Mouse (Mus musculus): Measurements from ENCODE around the gene Fbln1. TPM values are rescaled to one million over a fixed set of nuclear protein-coding genes. Genes with fewer than 3 reads are reported as not detected.

Gene Fbln1
- polyA plus RNA-seq, 1 experiment: 48.1 TPM

GRCm38 (mm10) chr15:85267891-85268290, 62.1 kb downstream of the Fbln1 start:
- H3K27ac ChIP-seq (ENCODE audit: insufficient read depth, low read length): no peak overlapping the region
- no peaks in the 10 kb centered on the region for H3K36me3 ChIP-seq (ENCODE audit: control insufficient read depth, insufficient read depth, low read length, poor library complexity, severe bottlenecking)
- no peaks in the 10 kb centered on the region for H3K4me1 ChIP-seq (ENCODE audit: control insufficient read depth, insufficient read depth, low read length)

GRCm38 (mm10) chr15:85272988-85273387, 67.2 kb downstream of the Fbln1 start:
- Histone ChIP-seq H3K9me3 (replicated peaks; ENCODE audit: control insufficient read depth, insufficient read depth, low read length, poor library complexity, severe bottlenecking) (no peaks in the 10 kb centered on the region), H3K4me1 (ENCODE audit: control insufficient read depth, insufficient read depth, low read length) (no peaks in the 10 kb centered on the region), H3K4me3 (ENCODE audit: low read depth, low read length) (no peak overlapping the region), H3K27ac (ENCODE audit: insufficient read depth, low read length) (no peak overlapping the region), H3K36me3 (ENCODE audit: control insufficient read depth, insufficient read depth, low read length, poor library complexity, severe bottlenecking) (no peaks in the 10 kb centered on the region), H3K27me3 (ENCODE audit: control insufficient read depth, insufficient read depth, low read length, poor library complexity, severe bottlenecking) (no peaks in the 10 kb centered on the region), H3K9ac (ENCODE audit: low read depth, poor library complexity, severe bottlenecking) (no peak overlapping the region)
- TF ChIP-seq EP300 (IDR thresholded peaks at IDR 0.05; ENCODE audit: insufficient read depth, low read depth, low read length) (no peak), CTCF (IDR thresholded peaks at IDR 0.05; ENCODE audit: low read depth, low read length) (no peak), POLR2A (IDR thresholded peaks at IDR 0.05; ENCODE audit: insufficient read depth, low read length) (no peak)

More at GRCm38 (mm10) chr15:85267891-85268290, 62.1 kb downstream of the Fbln1 start:
- H3K4me3 ChIP-seq (ENCODE audit: low read depth, low read length): no peak overlapping the region
- no peak for TF ChIP-seq CTCF (IDR thresholded peaks at IDR 0.05; ENCODE audit: low read depth, low read length)
- no peak for TF ChIP-seq POLR2A (IDR thresholded peaks at IDR 0.05; ENCODE audit: insufficient read depth, low read length)
- TF ChIP-seq EP300 (IDR thresholded peaks at IDR 0.05; ENCODE audit: insufficient read depth, low read depth, low read length): no peak
- no peak overlapping the region for H3K9ac ChIP-seq (ENCODE audit: low read depth, poor library complexity, severe bottlenecking)
- H3K27me3 ChIP-seq (ENCODE audit: control insufficient read depth, insufficient read depth, low read length, poor library complexity, severe bottlenecking): no peaks in the 10 kb centered on the region
- no peaks in the 10 kb centered on the region for H3K9me3 ChIP-seq (replicated peaks; ENCODE audit: control insufficient read depth, insufficient read depth, low read length, poor library complexity, severe bottlenecking)

- H3K36me3 ChIP-seq (ENCODE audit: control insufficient read depth, insufficient read depth, low read length, poor library complexity, severe bottlenecking): no peaks in the 10 kb centered on the region
- no peaks in the 10 kb centered on the region for H3K9me3 ChIP-seq (replicated peaks; ENCODE audit: control insufficient read depth, insufficient read depth, low read length, poor library complexity, severe bottlenecking)
- no peak overlapping the region for H3K27ac ChIP-seq (ENCODE audit: insufficient read depth, low read length)
- TF ChIP-seq EP300 (IDR thresholded peaks at IDR 0.05; ENCODE audit: insufficient read depth, low read depth, low read length): no peak
- no peak for TF ChIP-seq POLR2A (IDR thresholded peaks at IDR 0.05; ENCODE audit: insufficient read depth, low read length)
- H3K27me3 ChIP-seq (ENCODE audit: control insufficient read depth, insufficient read depth, low read length, poor library complexity, severe bottlenecking): no peaks in the 10 kb centered on the region
- H3K9ac ChIP-seq (ENCODE audit: low read depth, poor library complexity, severe bottlenecking): no peak overlapping the region
- no peak overlapping the region for H3K4me3 ChIP-seq (ENCODE audit: low read depth, low read length)
- H3K4me1 ChIP-seq (ENCODE audit: control insufficient read depth, insufficient read depth, low read length): no peaks in the 10 kb centered on the region
Measured at GRCm38 (mm10) chr15:85277221-85277620, 71.5 kb downstream of the Fbln1 start.

- no peaks in the 10 kb centered on the region for H3K36me3 ChIP-seq (ENCODE audit: control insufficient read depth, insufficient read depth, low read length, poor library complexity, severe bottlenecking)
- no peak overlapping the region for H3K9ac ChIP-seq (ENCODE audit: low read depth, poor library complexity, severe bottlenecking)
- no peak overlapping the region for H3K4me3 ChIP-seq (ENCODE audit: low read depth, low read length)
- no peaks in the 10 kb centered on the region for H3K4me1 ChIP-seq (ENCODE audit: control insufficient read depth, insufficient read depth, low read length)
- H3K9me3 ChIP-seq (replicated peaks; ENCODE audit: control insufficient read depth, insufficient read depth, low read length, poor library complexity, severe bottlenecking): no peaks in the 10 kb centered on the region
- no peak for TF ChIP-seq CTCF (IDR thresholded peaks at IDR 0.05; ENCODE audit: low read depth, low read length)
- TF ChIP-seq EP300 (IDR thresholded peaks at IDR 0.05; ENCODE audit: insufficient read depth, low read depth, low read length): no peak
- no peak for TF ChIP-seq POLR2A (IDR thresholded peaks at IDR 0.05; ENCODE audit: insufficient read depth, low read length)
- no peaks in the 10 kb centered on the region for H3K27me3 ChIP-seq (ENCODE audit: control insufficient read depth, insufficient read depth, low read length, poor library complexity, severe bottlenecking)
- no peak overlapping the region for H3K27ac ChIP-seq (ENCODE audit: insufficient read depth, low read length)
Measured at GRCm38 (mm10) chr15:85278986-85279385, 73.2 kb downstream of the Fbln1 start.

- Histone ChIP-seq H3K4me1 (ENCODE audit: control insufficient read depth, insufficient read depth, low read length) (no peaks in the 10 kb centered on the region), H3K27ac (ENCODE audit: insufficient read depth, low read length) (no peak overlapping the region), H3K9me3 (replicated peaks; ENCODE audit: control insufficient read depth, insufficient read depth, low read length, poor library complexity, severe bottlenecking) (no peaks in the 10 kb centered on the region), H3K4me3 (ENCODE audit: low read depth, low read length) (no peak overlapping the region), H3K9ac (ENCODE audit: low read depth, poor library complexity, severe bottlenecking) (no peak overlapping the region), H3K27me3 (ENCODE audit: control insufficient read depth, insufficient read depth, low read length, poor library complexity, severe bottlenecking) (no peaks in the 10 kb centered on the region), H3K36me3 (ENCODE audit: control insufficient read depth, insufficient read depth, low read length, poor library complexity, severe bottlenecking) (no peaks in the 10 kb centered on the region)
- TF ChIP-seq POLR2A (IDR thresholded peaks at IDR 0.05; ENCODE audit: insufficient read depth, low read length) (no peak), EP300 (IDR thresholded peaks at IDR 0.05; ENCODE audit: insufficient read depth, low read depth, low read length) (no peak), CTCF (IDR thresholded peaks at IDR 0.05; ENCODE audit: low read depth, low read length) (no peak)
Measured at GRCm38 (mm10) chr15:85282021-85282420, 76.3 kb downstream of the Fbln1 start.

GRCm38 (mm10) chr15:85284651-85285050, 78.9 kb downstream of the Fbln1 start:
- H3K9me3 ChIP-seq (replicated peaks; ENCODE audit: control insufficient read depth, insufficient read depth, low read length, poor library complexity, severe bottlenecking): no peaks in the 10 kb centered on the region
- H3K36me3 ChIP-seq (ENCODE audit: control insufficient read depth, insufficient read depth, low read length, poor library complexity, severe bottlenecking): no peaks in the 10 kb centered on the region
- no peak overlapping the region for H3K27ac ChIP-seq (ENCODE audit: insufficient read depth, low read length)
- no peak overlapping the region for H3K4me3 ChIP-seq (ENCODE audit: low read depth, low read length)
- H3K4me1 ChIP-seq (ENCODE audit: control insufficient read depth, insufficient read depth, low read length): no peaks in the 10 kb centered on the region
- H3K9ac ChIP-seq (ENCODE audit: low read depth, poor library complexity, severe bottlenecking): no peak overlapping the region
- TF ChIP-seq CTCF (IDR thresholded peaks at IDR 0.05; ENCODE audit: low read depth, low read length): no peak
- no peak for TF ChIP-seq EP300 (IDR thresholded peaks at IDR 0.05; ENCODE audit: insufficient read depth, low read depth, low read length)
- no peak for TF ChIP-seq POLR2A (IDR thresholded peaks at IDR 0.05; ENCODE audit: insufficient read depth, low read length)
- H3K27me3 ChIP-seq (ENCODE audit: control insufficient read depth, insufficient read depth, low read length, poor library complexity, severe bottlenecking): no peaks in the 10 kb centered on the region
